Mouse (Mus musculus): ENCODE results near the gene Slc25a13. TPM values are rescaled to one million over a fixed set of nuclear protein-coding genes. Genes with fewer than 3 reads are reported as not detected.
A peak's percentile ranks its signal among the peaks of the same experiment; 100 is the strongest.

Slc25a13 gene
- polyA plus RNA-seq, 1 experiment from 2014 or later: 42.8 TPM

GRCm38 (mm10) chr6:6230262-6230661 is 13.3 kb upstream of the Slc25a13 start:
- Histone ChIP-seq H3K4me1 (ENCODE audit: control insufficient read depth, insufficient read depth, low read length) (no peaks in the 10 kb centered on the region), H3K27me3 (ENCODE audit: control insufficient read depth, insufficient read depth, low read length) (no peaks in the 10 kb centered on the region), H3K36me3 (replicated peaks; ENCODE audit: control insufficient read depth, insufficient read depth, low read depth, low read length) (no peaks in the 10 kb centered on the region), H3K4me3 (ENCODE audit: low read depth, low read length) (no peak overlapping the region), H3K9ac (replicated peaks; ENCODE audit: low read length) (no peak overlapping the region), H3K27ac (replicated peaks; ENCODE audit: low read depth, low read length) (no peak overlapping the region), H3K4me2 (ENCODE audit: low read depth, low read length) (no peak overlapping the region), H3K9me3 (replicated peaks; ENCODE audit: control insufficient read depth, low read length) (no peaks in the 10 kb centered on the region)
- ATAC-seq (replicated peaks; ENCODE audit: insufficient number of reproducible peaks, low FRiP score, low TSS enrichment, low read depth) (no peak), DNase-seq (ENCODE audit: low spot score) (no peak)
- WGBS: 89% methylated on average over 2 of the region's 2 CpGs

- no peak overlapping the region for H3K4me2 ChIP-seq (ENCODE audit: low read depth, low read length)
- H3K27ac ChIP-seq (replicated peaks; ENCODE audit: low read depth, low read length): no peak overlapping the region
- H3K4me3 ChIP-seq (ENCODE audit: low read depth, low read length): no peak overlapping the region
- no peaks in the 10 kb centered on the region for H3K4me1 ChIP-seq (ENCODE audit: control insufficient read depth, insufficient read depth, low read length)
- H3K9me3 ChIP-seq (replicated peaks; ENCODE audit: control insufficient read depth, low read length): no peaks in the 10 kb centered on the region
- H3K9ac ChIP-seq (replicated peaks; ENCODE audit: low read length): no peak overlapping the region
- no peak for DNase-seq (ENCODE audit: low spot score)
- ATAC-seq (replicated peaks; ENCODE audit: insufficient number of reproducible peaks, low FRiP score, low TSS enrichment, low read depth): no peak
- WGBS: 77% methylated on average over 7 of the region's 7 CpGs
- H3K36me3 ChIP-seq (replicated peaks; ENCODE audit: control insufficient read depth, insufficient read depth, low read depth, low read length): no peaks in the 10 kb centered on the region
- no peaks in the 10 kb centered on the region for H3K27me3 ChIP-seq (ENCODE audit: control insufficient read depth, insufficient read depth, low read length)
Measured at GRCm38 (mm10) chr6:6222721-6223120, 5.7 kb upstream of the Slc25a13 start.

GRCm38 (mm10) chr6:6220574-6220973 is 3.6 kb upstream of the Slc25a13 start:
- H3K9me3 ChIP-seq (replicated peaks; ENCODE audit: control insufficient read depth, low read length): no peaks in the 10 kb centered on the region
- H3K4me1 ChIP-seq (ENCODE audit: control insufficient read depth, insufficient read depth, low read length): no peaks in the 10 kb centered on the region
- no peak overlapping the region for H3K27ac ChIP-seq (replicated peaks; ENCODE audit: low read depth, low read length)
- DNase-seq (ENCODE audit: low spot score) (no peak), ATAC-seq (replicated peaks; ENCODE audit: insufficient number of reproducible peaks, low FRiP score, low TSS enrichment, low read depth) (no peak)
- no peak overlapping the region for H3K4me3 ChIP-seq (ENCODE audit: low read depth, low read length)
- no peaks in the 10 kb centered on the region for H3K27me3 ChIP-seq (ENCODE audit: control insufficient read depth, insufficient read depth, low read length)
- H3K9ac ChIP-seq (replicated peaks; ENCODE audit: low read length): no peak overlapping the region
- H3K36me3 ChIP-seq (replicated peaks; ENCODE audit: control insufficient read depth, insufficient read depth, low read depth, low read length): no peaks in the 10 kb centered on the region
- 84% methylated on average over 3 of the region's 3 CpGs for WGBS
- H3K4me2 ChIP-seq (ENCODE audit: low read depth, low read length): no peak overlapping the region

GRCm38 (mm10) chr6:6219661-6220370 is 2.8 kb upstream of the Slc25a13 start:
- no peak overlapping the region for H3K4me3 ChIP-seq (ENCODE audit: low read depth, low read length)
- no peak overlapping the region for H3K9ac ChIP-seq (replicated peaks; ENCODE audit: low read length)
- H3K36me3 ChIP-seq (replicated peaks; ENCODE audit: control insufficient read depth, insufficient read depth, low read depth, low read length): no peaks in the 10 kb centered on the region
- H3K27ac ChIP-seq (replicated peaks; ENCODE audit: low read depth, low read length): no peak overlapping the region
- 75% methylated on average over 12 of the region's 12 CpGs for WGBS
- ATAC-seq (replicated peaks; ENCODE audit: insufficient number of reproducible peaks, low FRiP score, low TSS enrichment, low read depth): no peak
- H3K4me1 ChIP-seq (ENCODE audit: control insufficient read depth, insufficient read depth, low read length): no peaks in the 10 kb centered on the region
- H3K27me3 ChIP-seq (ENCODE audit: control insufficient read depth, insufficient read depth, low read length): no peaks in the 10 kb centered on the region
- H3K4me2 ChIP-seq (ENCODE audit: low read depth, low read length): no peak overlapping the region
- DNase-seq (ENCODE audit: low spot score): no peak
- H3K9me3 ChIP-seq (replicated peaks; ENCODE audit: control insufficient read depth, low read length): no peaks in the 10 kb centered on the region

- no peaks in the 10 kb centered on the region for H3K9me3 ChIP-seq (replicated peaks; ENCODE audit: control insufficient read depth, low read length)
- no peaks in the 10 kb centered on the region for H3K4me1 ChIP-seq (ENCODE audit: control insufficient read depth, insufficient read depth, low read length)
- H3K27me3 ChIP-seq (ENCODE audit: control insufficient read depth, insufficient read depth, low read length): no peaks in the 10 kb centered on the region
- peak overlapping the region; percentile 89 for H3K4me2 ChIP-seq (ENCODE audit: low read depth, low read length)
- 8% methylated on average over 5 of the region's 5 CpGs for WGBS
- ATAC-seq (replicated peaks; ENCODE audit: insufficient number of reproducible peaks, low FRiP score, low TSS enrichment, low read depth) (no peak), DNase-seq (ENCODE audit: low spot score) (no peak)
- no peaks in the 10 kb centered on the region for H3K36me3 ChIP-seq (replicated peaks; ENCODE audit: control insufficient read depth, insufficient read depth, low read depth, low read length)
- peak overlapping the region; percentile 86 for H3K9ac ChIP-seq (replicated peaks; ENCODE audit: low read length)
- H3K27ac ChIP-seq (replicated peaks; ENCODE audit: low read depth, low read length): peak overlapping the region; percentile 85
- peak overlapping the region; percentile 72 for H3K4me3 ChIP-seq (ENCODE audit: low read depth, low read length)
Measured at GRCm38 (mm10) chr6:6217286-6217625, 283 bp upstream of the Slc25a13 start.

GRCm38 (mm10) chr6:6216120-6216506 is 860 bp downstream of the Slc25a13 start:
- Histone ChIP-seq H3K4me3 (ENCODE audit: low read depth, low read length) (peak overlapping the region; percentile 72), H3K4me1 (ENCODE audit: control insufficient read depth, insufficient read depth, low read length) (no peaks in the 10 kb centered on the region), H3K27ac (replicated peaks; ENCODE audit: low read depth, low read length) (no peak overlapping the region; the same call in 1 of the 2 replicates), H3K36me3 (replicated peaks; ENCODE audit: control insufficient read depth, insufficient read depth, low read depth, low read length) (no peaks in the 10 kb centered on the region), H3K9ac (replicated peaks; ENCODE audit: low read length) (peak overlapping the region; percentile 86), H3K4me2 (ENCODE audit: low read depth, low read length) (peak overlapping the region; percentile 89), H3K27me3 (ENCODE audit: control insufficient read depth, insufficient read depth, low read length) (no peaks in the 10 kb centered on the region), H3K9me3 (replicated peaks; ENCODE audit: control insufficient read depth, low read length) (no peaks in the 10 kb centered on the region)
- peak; percentile 73 for DNase-seq (ENCODE audit: low spot score)
- WGBS: 24% methylated on average over 5 of the region's 5 CpGs
- no peak for ATAC-seq (replicated peaks; ENCODE audit: insufficient number of reproducible peaks, low FRiP score, low TSS enrichment, low read depth)

GRCm38 (mm10) chr6:6212360-6213310 is 4.3 kb downstream of the Slc25a13 start:
- Histone ChIP-seq H3K9ac (replicated peaks; ENCODE audit: low read length) (no peak overlapping the region), H3K36me3 (replicated peaks; ENCODE audit: control insufficient read depth, insufficient read depth, low read depth, low read length) (no peaks in the 10 kb centered on the region), H3K27me3 (ENCODE audit: control insufficient read depth, insufficient read depth, low read length) (no peaks in the 10 kb centered on the region), H3K4me1 (ENCODE audit: control insufficient read depth, insufficient read depth, low read length) (no peaks in the 10 kb centered on the region), H3K9me3 (replicated peaks; ENCODE audit: control insufficient read depth, low read length) (no peaks in the 10 kb centered on the region), H3K4me3 (ENCODE audit: low read depth, low read length) (no peak overlapping the region), H3K27ac (replicated peaks; ENCODE audit: low read depth, low read length) (no peak overlapping the region), H3K4me2 (ENCODE audit: low read depth, low read length) (no peak overlapping the region)
- DNase-seq (ENCODE audit: low spot score): no peak
- WGBS: 72% methylated on average over 8 of the region's 8 CpGs
- no peak for ATAC-seq (replicated peaks; ENCODE audit: insufficient number of reproducible peaks, low FRiP score, low TSS enrichment, low read depth)

- 88% methylated on average over 3 of the region's 3 CpGs for WGBS
Measured at GRCm38 (mm10) chr6:6211958-6212357, 5.0 kb downstream of the Slc25a13 start.

More at GRCm38 (mm10) chr6:6211958-6212357, 5.0 kb downstream of the Slc25a13 start:
- ATAC-seq (replicated peaks; ENCODE audit: insufficient number of reproducible peaks, low FRiP score, low TSS enrichment, low read depth) (no peak), DNase-seq (ENCODE audit: low spot score) (no peak)
- no peak overlapping the region for H3K9ac ChIP-seq (replicated peaks; ENCODE audit: low read length)
- H3K9me3 ChIP-seq (replicated peaks; ENCODE audit: control insufficient read depth, low read length): no peaks in the 10 kb centered on the region
- no peaks in the 10 kb centered on the region for H3K27me3 ChIP-seq (ENCODE audit: control insufficient read depth, insufficient read depth, low read length)
- H3K4me1 ChIP-seq (ENCODE audit: control insufficient read depth, insufficient read depth, low read length): no peaks in the 10 kb centered on the region
- no peak overlapping the region for H3K27ac ChIP-seq (replicated peaks; ENCODE audit: low read depth, low read length)
- H3K4me3 ChIP-seq (ENCODE audit: low read depth, low read length): no peak overlapping the region
- H3K36me3 ChIP-seq (replicated peaks; ENCODE audit: control insufficient read depth, insufficient read depth, low read depth, low read length): no peaks in the 10 kb centered on the region
- no peak overlapping the region for H3K4me2 ChIP-seq (ENCODE audit: low read depth, low read length)

Data from embryonic facial prominence, embryonic 11.5 days (tissue).